9 mouse cellular contexts compared by ENCODE assay signal in the genomic region with DNA sequence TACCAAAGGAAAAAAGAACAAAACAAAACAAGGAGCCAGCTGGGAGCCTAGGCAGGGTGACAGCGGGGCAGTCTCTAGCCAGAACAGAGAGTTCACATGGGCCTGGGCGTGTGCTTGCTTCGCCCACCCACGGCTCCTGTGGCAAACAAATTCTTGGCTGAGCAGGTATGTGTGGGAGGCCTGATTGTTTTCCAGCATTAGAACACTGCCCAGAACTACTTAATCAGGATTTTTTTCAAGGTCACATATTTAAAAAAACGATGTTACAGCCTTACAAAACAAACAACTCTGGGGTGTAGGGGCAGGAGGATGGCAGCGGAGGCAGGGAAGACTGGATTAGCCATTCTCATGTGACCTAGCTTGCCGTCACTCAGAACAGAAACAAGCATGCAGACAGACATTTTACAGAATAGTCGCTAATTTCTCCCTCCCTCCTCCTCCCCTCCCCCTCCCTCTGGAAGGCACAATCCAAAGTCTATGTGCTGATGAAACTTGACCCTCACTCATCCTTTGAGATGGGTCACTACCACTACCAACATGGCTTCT.
DNase-seq lines count a peak whose midpoint lies in the region; ATAC-seq and TF ChIP-seq lines count a peak whose summit lies in the region.
"Had no signal": no experiment of that assay in that cellular context is flagged by ENCODE, and none has a peak within 500 bp of the region (broad histone marks: within the 10 kb centered on the region; RNA-seq: fewer than 3 reads in every experiment).

No protein-coding gene starts in this region.

- H3K9ac ChIP-seq in liver, adult 2 months (ENCODE audit: low read depth, low read length) = peak overlapping the region; percentile 5; the same call in 1 of the 2 replicates
- H3K9ac ChIP-seq in liver, embryonic 12.5 days = no peak overlapping the region
- H3K9ac ChIP-seq in intestine, embryonic 16.5 days (ENCODE audit: low read depth, low read length) = no peak overlapping the region

- peaks cover 20% of the 10 kb centered on the region for H3K36me3 ChIP-seq in liver, adult 2 months (ENCODE audit: control insufficient read depth, insufficient read depth, low read length)
- no peaks in the 10 kb centered on the region for H3K36me3 ChIP-seq in liver, embryonic 12.5 days
- H3K36me3 ChIP-seq in intestine, embryonic 16.5 days (ENCODE audit: control insufficient read depth, insufficient read depth, low read length) = no peaks in the 10 kb centered on the region
- H3K36me3 ChIP-seq in small intestine, adult 2 months (ENCODE audit: control insufficient read depth, insufficient read depth, low read length) = no peaks in the 10 kb centered on the region
- H3K36me3 ChIP-seq: midbrain, embryonic 10.5 days had no signal

- no peak overlapping the region for H3K4me3 ChIP-seq in liver, adult 2 months (ENCODE audit: insufficient read depth, low read depth, low read length)
- no peak overlapping the region for H3K4me3 ChIP-seq in liver, embryonic 12.5 days
- H3K4me3 ChIP-seq in intestine, embryonic 16.5 days (ENCODE audit: low read length) = no peak overlapping the region
- peak overlapping the region; percentile 5; the same call in 1 of the 2 replicates for H3K4me3 ChIP-seq in small intestine, adult 2 months (ENCODE audit: low read depth, low read length)
- H3K4me3 ChIP-seq: midbrain, embryonic 10.5 days had no signal

- no peak for ATAC-seq in liver, embryonic 12.5 days
- ATAC-seq in intestine, embryonic 16.5 days = peak; percentile 54; the same call in 1 of the 2 replicates

- peaks cover 24% of the 10 kb centered on the region for H3K79me2 ChIP-seq in liver, adult 2 months (ENCODE audit: control insufficient read depth, insufficient read depth, low read length)

- no peak overlapping the region for H3K4me2 ChIP-seq in liver, embryonic 12.5 days
- H3K4me2 ChIP-seq in intestine, embryonic 16.5 days (ENCODE audit: low read depth, low read length) = no peak overlapping the region

- no peaks in the 10 kb centered on the region for H3K9me3 ChIP-seq in liver, embryonic 12.5 days (replicated peaks)
- H3K9me3 ChIP-seq in intestine, embryonic 16.5 days (ENCODE audit: control insufficient read depth, low read length) = no peaks in the 10 kb centered on the region
- H3K9me3 ChIP-seq: midbrain, embryonic 10.5 days had no signal

- peak overlapping the region; percentile 92 for H3K27ac ChIP-seq in liver, adult 2 months (replicated peaks; ENCODE audit: insufficient read depth, low read depth, low read length)
- no peak overlapping the region for H3K27ac ChIP-seq in liver, embryonic 12.5 days
- no peak overlapping the region for H3K27ac ChIP-seq in intestine, embryonic 16.5 days (ENCODE audit: low read length)
- peak overlapping the region; percentile 39 for H3K27ac ChIP-seq in small intestine, adult 2 months (ENCODE audit: insufficient read depth, low read depth, low read length)
- H3K27ac ChIP-seq: midbrain, embryonic 10.5 days had no signal

- no peak for TF ChIP-seq POLR2A in liver, adult 2 months (IDR thresholded peaks at IDR 0.05; ENCODE audit: extremely low read depth, insufficient read depth, low read length)
- TF ChIP-seq POLR2A in small intestine, adult 2 months (IDR thresholded peaks at IDR 0.05; ENCODE audit: low read depth, low read length) = no peak

- no peaks in the 10 kb centered on the region for H3K27me3 ChIP-seq in liver, adult 2 months (ENCODE audit: control insufficient read depth, insufficient read depth, low read length)
- H3K27me3 ChIP-seq in liver, embryonic 12.5 days (replicated peaks) = no peaks in the 10 kb centered on the region; the same call in 1 of the 2 replicates
- no peaks in the 10 kb centered on the region for H3K27me3 ChIP-seq in intestine, embryonic 16.5 days (replicated peaks; ENCODE audit: control insufficient read depth, insufficient read depth, low read length)
- no peaks in the 10 kb centered on the region for H3K27me3 ChIP-seq in small intestine, adult 2 months (ENCODE audit: control insufficient read depth, insufficient read depth, low read length)

- TF ChIP-seq CTCF in liver, adult 2 months (IDR thresholded peaks at IDR 0.05; ENCODE audit: low read depth, low read length) = no peak
- no peak for TF ChIP-seq CTCF in small intestine, adult 2 months (IDR thresholded peaks at IDR 0.05; ENCODE audit: extremely low read depth, insufficient read length, insufficient replicate concordance, low read depth, low read length)

- WGBS in liver, adult 2 months = 13% methylated on average over 8 of the region's 8 CpGs
- WGBS in liver, embryonic 12.5 days (ENCODE audit: insufficient replicate concordance) = 66% methylated on average over 8 of the region's 8 CpGs
- 54% methylated on average over 8 of the region's 8 CpGs for WGBS in intestine, embryonic 16.5 days
- 18% methylated on average over 8 of the region's 8 CpGs for WGBS in small intestine, adult 2 months

- H3K4me1 ChIP-seq in liver, adult 2 months (ENCODE audit: control insufficient read depth, insufficient read depth, low read length) = peaks cover 48% of the 10 kb centered on the region
- H3K4me1 ChIP-seq in liver, embryonic 12.5 days = no peaks in the 10 kb centered on the region
- H3K4me1 ChIP-seq in intestine, embryonic 16.5 days (ENCODE audit: control insufficient read depth, insufficient read depth, low read length) = peaks cover 5% of the 10 kb centered on the region; the same call in 1 of the 2 replicates
- H3K4me1 ChIP-seq in small intestine, adult 2 months (ENCODE audit: control insufficient read depth, insufficient read depth, insufficient read length, low read length) = peaks cover 19% of the 10 kb centered on the region

- DNase-seq in liver, adult 2 months (ENCODE audit: extremely low read depth, low read depth, low spot score) = peak; percentile 96
- DNase-seq in cerebellum, postnatal 25 days = peak; percentile 66 to 67
- DNase-seq in right cerebral cortex, postnatal 10 days (ENCODE audit: low spot score in 2 of 2) = no peak
- DNase-seq in spleen, adult 12 weeks (ENCODE audit: low spot score) = no peak
- DNase-seq: spleen, adult 18-20 months had no signal

Comparison
In these comparisons a context has a peak if more than half of its experiments do, and no peak if none do; other contexts are left out.
1. H3K27ac ChIP-seq: peak in liver, adult 2 months (single experiment) and small intestine, adult 2 months (single experiment); none in liver, embryonic 12.5 days (single experiment) and intestine, embryonic 16.5 days (single experiment).
2. DNase-seq: peak in liver, adult 2 months (single experiment) and cerebellum, postnatal 25 days (2 of 2); none in right cerebral cortex, postnatal 10 days (0 of 2) and spleen, adult 12 weeks (single experiment).